Mouse (Mus musculus): ENCODE results near the gene Ggt6. TPM values are rescaled to one million over a fixed set of nuclear protein-coding genes. Genes with fewer than 3 reads are reported as not detected.

Ggt6 gene
- polyA plus RNA-seq, 1 experiment from 2014 or later = not detected

GRCm38 (mm10) chr11:72470004-72470403, 34.7 kb downstream of the Ggt6 start:
- WGBS = 73% methylated on average over 4 of the region's 4 CpGs
- H3K36me3 ChIP-seq (ENCODE audit: poor library complexity, severe bottlenecking) = peaks cover 4% of the 10 kb centered on the region; the same call in 1 of the 2 replicates
- H3K9ac ChIP-seq = no peak overlapping the region
- H3K4me3 ChIP-seq = no peak overlapping the region
- H3K27ac ChIP-seq = no peak overlapping the region
- ATAC-seq = no peak
- no peaks in the 10 kb centered on the region for H3K27me3 ChIP-seq
- peaks cover 12% of the 10 kb centered on the region for H3K4me1 ChIP-seq
- no peak overlapping the region for H3K4me2 ChIP-seq
- H3K9me3 ChIP-seq (replicated peaks) = no peaks in the 10 kb centered on the region

DNA sequence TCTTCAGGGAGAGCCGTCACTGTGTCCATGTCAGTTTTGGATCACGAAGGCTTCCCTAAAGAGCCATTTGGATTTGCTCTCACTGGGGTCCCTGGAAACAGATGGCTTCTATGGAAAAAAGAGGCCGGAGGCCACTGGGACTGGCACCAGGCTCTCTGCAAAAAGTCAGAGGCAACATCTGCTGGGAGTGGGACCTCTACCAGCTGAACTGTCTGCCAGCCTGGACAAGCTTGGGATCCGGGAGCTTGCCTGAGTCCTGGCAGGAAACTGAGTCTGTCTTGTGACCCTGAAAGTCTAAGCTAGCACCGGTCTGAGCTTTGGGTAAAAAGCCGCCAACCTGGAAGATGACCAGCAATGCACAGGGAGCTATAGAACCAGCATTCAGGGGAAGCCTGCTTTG, 36.1 kb downstream of the Ggt6 start:
- no peaks in the 10 kb centered on the region for H3K27me3 ChIP-seq
- H3K4me2 ChIP-seq = no peak overlapping the region
- H3K9me3 ChIP-seq (replicated peaks) = no peaks in the 10 kb centered on the region
- no peak overlapping the region for H3K4me3 ChIP-seq
- ATAC-seq = no peak
- peaks cover 10% of the 10 kb centered on the region for H3K4me1 ChIP-seq
- H3K9ac ChIP-seq = no peak overlapping the region
- 82% methylated on average over 6 of the region's 6 CpGs for WGBS
- peaks cover 4% of the 10 kb centered on the region; the same call in 1 of the 2 replicates for H3K36me3 ChIP-seq (ENCODE audit: poor library complexity, severe bottlenecking)
- H3K27ac ChIP-seq = no peak overlapping the region

DNA sequence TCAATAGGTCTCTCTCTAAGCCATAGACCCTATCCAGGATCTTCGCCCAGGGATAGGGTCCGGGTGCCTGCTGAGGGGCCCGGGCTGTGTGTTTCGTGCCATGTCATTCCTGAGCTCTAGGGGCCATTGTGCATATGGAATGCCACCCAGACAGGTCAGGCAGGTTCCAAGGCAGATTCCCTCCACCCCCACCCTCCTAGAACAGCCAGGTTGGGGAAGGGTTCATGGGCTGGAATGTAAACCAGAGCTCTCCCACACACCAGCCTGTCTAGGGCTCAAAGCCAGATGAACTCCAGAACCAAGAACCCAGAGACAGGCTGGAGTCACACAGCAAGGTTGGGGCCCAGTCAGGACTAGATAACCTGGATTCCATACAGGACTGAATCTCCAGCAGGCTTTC, 38.2 kb downstream of the Ggt6 start:
- Histone ChIP-seq H3K27me3 (no peaks in the 10 kb centered on the region), H3K4me2 (no peak overlapping the region), H3K27ac (no peak overlapping the region), H3K4me3 (no peak overlapping the region), H3K4me1 (peaks cover 10% of the 10 kb centered on the region), H3K36me3 (ENCODE audit: poor library complexity, severe bottlenecking) (peaks cover 4% of the 10 kb centered on the region; the same call in 1 of the 2 replicates), H3K9ac (no peak overlapping the region), H3K9me3 (replicated peaks) (no peaks in the 10 kb centered on the region)
- WGBS = 89% methylated on average over 4 of the region's 4 CpGs
- ATAC-seq = no peak

DNA sequence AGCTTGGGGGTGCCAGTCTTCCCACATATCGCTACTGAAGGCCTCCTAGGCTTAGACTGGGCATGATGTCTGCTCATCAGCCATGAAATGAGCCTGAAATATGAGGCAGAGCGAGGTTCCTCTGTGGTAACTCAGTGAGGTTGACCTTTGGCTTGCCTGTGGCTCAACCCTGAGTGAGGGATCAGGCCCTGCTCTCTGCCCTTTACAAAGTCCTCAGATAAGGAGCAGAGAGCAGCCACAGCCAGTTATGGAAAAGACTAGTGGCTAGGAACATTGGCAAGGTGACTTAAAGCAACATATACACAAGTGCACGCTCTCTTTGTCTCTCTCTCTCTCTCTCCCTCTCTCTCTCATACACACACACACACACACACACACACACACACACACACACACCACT, 39.6 kb downstream of the Ggt6 start:
- no peak overlapping the region for H3K9ac ChIP-seq
- peaks cover 4% of the 10 kb centered on the region; the same call in 1 of the 2 replicates for H3K36me3 ChIP-seq (ENCODE audit: poor library complexity, severe bottlenecking)
- no peaks in the 10 kb centered on the region for H3K9me3 ChIP-seq (replicated peaks)
- no peak for ATAC-seq
- H3K27ac ChIP-seq = no peak overlapping the region
- H3K27me3 ChIP-seq = no peaks in the 10 kb centered on the region
- H3K4me1 ChIP-seq = no peaks in the 10 kb centered on the region
- WGBS = 83% methylated on average over 3 of the region's 3 CpGs
- H3K4me3 ChIP-seq = no peak overlapping the region
- no peak overlapping the region for H3K4me2 ChIP-seq

DNA sequence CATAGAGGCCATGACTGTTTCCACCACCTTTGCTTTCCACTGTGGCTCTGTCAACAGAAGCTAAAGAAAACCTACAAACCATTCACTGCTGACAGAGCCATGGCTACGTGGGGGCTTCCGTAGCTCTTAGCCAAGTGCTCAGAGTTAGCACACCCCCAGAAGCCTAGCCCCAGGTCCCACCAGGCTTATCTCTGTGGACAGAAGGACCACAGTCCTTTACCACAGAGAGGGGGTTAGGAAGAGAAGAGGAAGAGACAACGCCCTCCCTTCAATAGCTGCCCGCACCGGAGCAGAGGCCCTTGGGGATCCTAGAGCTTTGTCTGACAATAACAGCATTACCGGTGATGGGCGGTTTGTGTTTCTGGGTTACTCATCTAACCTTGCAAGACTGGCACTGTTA, 40.1 kb downstream of the Ggt6 start:
- Histone ChIP-seq H3K36me3 (ENCODE audit: poor library complexity, severe bottlenecking) (peaks cover 4% of the 10 kb centered on the region; the same call in 1 of the 2 replicates), H3K4me3 (no peak overlapping the region), H3K27ac (no peak overlapping the region), H3K9me3 (replicated peaks) (no peaks in the 10 kb centered on the region), H3K4me2 (no peak overlapping the region), H3K4me1 (no peaks in the 10 kb centered on the region), H3K27me3 (no peaks in the 10 kb centered on the region), H3K9ac (no peak overlapping the region)
- ATAC-seq = no peak
- WGBS = 90% methylated on average over 7 of the region's 7 CpGs

- no peaks in the 10 kb centered on the region for H3K9me3 ChIP-seq (replicated peaks)
- ATAC-seq = no peak
- 84% methylated on average over 7 of the region's 7 CpGs for WGBS
These were observed 40.8 kb downstream of the Ggt6 start for GRCm38 (mm10) chr11:72476074-72476625.

GRCm38 (mm10) chr11:72477182-72477581, 41.9 kb downstream of the Ggt6 start:
- H3K27ac ChIP-seq = no peak overlapping the region
- WGBS = 42% methylated on average over 5 of the region's 5 CpGs
- no peaks in the 10 kb centered on the region for H3K9me3 ChIP-seq (replicated peaks)
- peaks cover 3% of the 10 kb centered on the region; the same call in 1 of the 2 replicates for H3K36me3 ChIP-seq (ENCODE audit: poor library complexity, severe bottlenecking)
- ATAC-seq = no peak
- H3K4me3 ChIP-seq = no peak overlapping the region
- H3K4me2 ChIP-seq = no peak overlapping the region
- H3K4me1 ChIP-seq = no peaks in the 10 kb centered on the region
- no peaks in the 10 kb centered on the region for H3K27me3 ChIP-seq
- H3K9ac ChIP-seq = no peak overlapping the region

More at GRCm38 (mm10) chr11:72476074-72476625, 40.8 kb downstream of the Ggt6 start:
- H3K27me3 ChIP-seq = no peaks in the 10 kb centered on the region
- no peak overlapping the region for H3K27ac ChIP-seq
- H3K4me2 ChIP-seq = no peak overlapping the region
- H3K4me1 ChIP-seq = no peaks in the 10 kb centered on the region
- H3K9ac ChIP-seq = no peak overlapping the region
- H3K4me3 ChIP-seq = no peak overlapping the region
- H3K36me3 ChIP-seq (ENCODE audit: poor library complexity, severe bottlenecking) = peaks cover 4% of the 10 kb centered on the region; the same call in 1 of the 2 replicates

DNA sequence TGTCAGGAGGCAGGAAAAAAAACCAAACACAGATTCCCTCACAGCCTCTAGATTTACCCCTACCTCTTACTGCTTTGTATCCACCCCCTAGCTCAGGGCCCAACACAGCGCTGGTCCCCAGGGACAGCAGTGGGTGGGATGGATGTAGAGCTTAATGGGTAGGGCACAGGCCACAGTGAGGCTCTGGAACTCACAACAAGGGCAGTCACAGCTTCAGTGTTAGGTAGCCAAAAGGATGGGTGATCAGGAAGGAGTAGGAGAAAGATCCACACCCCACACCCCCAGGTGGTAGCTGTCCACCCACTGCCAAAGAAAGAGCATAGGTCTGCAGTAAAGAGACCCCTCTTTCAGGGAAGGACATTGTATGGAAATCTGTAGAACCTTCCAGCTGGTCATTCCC, 42.3 kb downstream of the Ggt6 start:
- Histone ChIP-seq H3K4me2 (no peak overlapping the region), H3K27me3 (no peaks in the 10 kb centered on the region), H3K9me3 (replicated peaks) (no peaks in the 10 kb centered on the region), H3K9ac (no peak overlapping the region), H3K36me3 (ENCODE audit: poor library complexity, severe bottlenecking) (no peaks in the 10 kb centered on the region; the same call in 1 of the 2 replicates), H3K27ac (no peak overlapping the region), H3K4me1 (no peaks in the 10 kb centered on the region), H3K4me3 (no peak overlapping the region)
- WGBS = 89% methylated on average over 1 of the region's 1 CpGs
- ATAC-seq = no peak

- H3K9me3 ChIP-seq (replicated peaks) = no peaks in the 10 kb centered on the region
- no peak overlapping the region for H3K4me2 ChIP-seq
- H3K9ac ChIP-seq = no peak overlapping the region
- H3K4me3 ChIP-seq = no peak overlapping the region
- WGBS = 83% methylated on average over 5 of the region's 6 CpGs
- H3K36me3 ChIP-seq (ENCODE audit: poor library complexity, severe bottlenecking) = no peaks in the 10 kb centered on the region; the same call in 1 of the 2 replicates
- no peaks in the 10 kb centered on the region for H3K27me3 ChIP-seq
- ATAC-seq = no peak
- H3K27ac ChIP-seq = no peak overlapping the region
- H3K4me1 ChIP-seq = no peaks in the 10 kb centered on the region
These were observed 42.9 kb downstream of the Ggt6 start for GRCm38 (mm10) chr11:72478228-72478627.

GRCm38 (mm10) chr11:72479499-72479898, 44.2 kb downstream of the Ggt6 start:
- Histone ChIP-seq H3K4me3 (no peak overlapping the region), H3K9ac (no peak overlapping the region), H3K36me3 (ENCODE audit: poor library complexity, severe bottlenecking) (no peaks in the 10 kb centered on the region), H3K4me1 (no peaks in the 10 kb centered on the region), H3K4me2 (no peak overlapping the region), H3K27ac (no peak overlapping the region), H3K27me3 (no peaks in the 10 kb centered on the region), H3K9me3 (replicated peaks) (no peaks in the 10 kb centered on the region)
- WGBS = 87% methylated on average over 2 of the region's 2 CpGs
- ATAC-seq = no peak

DNA sequence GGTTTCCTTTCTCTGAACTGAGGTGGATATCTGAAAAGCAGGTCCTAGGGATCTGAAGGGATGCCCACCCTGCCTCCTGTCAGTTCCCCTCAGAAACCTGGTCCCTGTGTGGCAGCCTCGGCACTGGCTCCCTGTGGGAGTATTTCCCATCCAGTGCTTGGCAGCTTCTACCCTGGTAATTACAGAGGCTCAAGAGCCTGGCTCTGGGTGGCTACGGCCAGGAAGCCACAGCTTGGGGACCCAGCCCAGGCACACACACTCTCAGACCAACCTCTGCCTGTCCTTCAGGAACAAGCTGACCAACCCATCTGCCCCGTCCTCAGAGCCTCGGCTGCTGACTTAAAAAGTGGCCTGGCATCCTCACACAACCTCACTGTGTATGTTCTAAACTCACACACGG, 46.0 kb downstream of the Ggt6 start:
- Histone ChIP-seq H3K27me3 (no peaks in the 10 kb centered on the region), H3K4me3 (no peak overlapping the region), H3K4me1 (peaks cover 12% of the 10 kb centered on the region), H3K9ac (no peak overlapping the region), H3K36me3 (ENCODE audit: poor library complexity, severe bottlenecking) (no peaks in the 10 kb centered on the region), H3K9me3 (replicated peaks) (no peaks in the 10 kb centered on the region), H3K27ac (no peak overlapping the region), H3K4me2 (no peak overlapping the region)
- WGBS = 78% methylated on average over 5 of the region's 5 CpGs
- ATAC-seq = no peak

- H3K9ac ChIP-seq = no peak overlapping the region
- peaks cover 1% of the 10 kb centered on the region; the same call in 1 of the 2 replicates for H3K27me3 ChIP-seq
- 86% methylated on average over 4 of the region's 4 CpGs for WGBS
- no peak overlapping the region for H3K27ac ChIP-seq
- H3K4me3 ChIP-seq = no peak overlapping the region
- no peaks in the 10 kb centered on the region for H3K9me3 ChIP-seq (replicated peaks)
- H3K4me1 ChIP-seq = peaks cover 13% of the 10 kb centered on the region
- ATAC-seq = no peak
- no peaks in the 10 kb centered on the region for H3K36me3 ChIP-seq (ENCODE audit: poor library complexity, severe bottlenecking)
- no peak overlapping the region for H3K4me2 ChIP-seq
These were observed 46.6 kb downstream of the Ggt6 start for GRCm38 (mm10) chr11:72481952-72482351.

DNA sequence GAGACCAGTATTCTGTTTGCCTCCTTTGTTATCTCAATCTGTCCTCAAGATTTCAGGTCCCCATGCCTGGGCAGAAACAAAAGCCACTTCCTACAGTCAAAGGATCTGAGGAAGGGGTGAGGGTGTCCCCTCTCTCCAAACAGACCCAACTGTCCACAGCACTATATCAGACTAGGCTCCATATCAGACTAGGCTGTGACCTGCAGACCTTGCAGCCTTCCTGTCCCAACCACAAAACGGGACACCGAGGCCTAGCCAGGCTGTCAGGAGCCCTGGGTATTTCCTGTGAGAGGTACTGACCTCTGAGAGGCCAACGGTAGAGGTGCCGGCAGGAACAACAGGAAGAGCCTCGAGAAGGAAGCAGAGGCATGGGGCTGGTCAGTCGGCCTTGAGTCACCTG, 49.2 kb downstream of the Ggt6 start:
- no peak overlapping the region for H3K4me3 ChIP-seq
- H3K4me2 ChIP-seq = no peak overlapping the region
- H3K36me3 ChIP-seq (ENCODE audit: poor library complexity, severe bottlenecking) = no peaks in the 10 kb centered on the region
- no peak for ATAC-seq
- no peak overlapping the region for H3K27ac ChIP-seq
- 73% methylated on average over 6 of the region's 6 CpGs for WGBS
- H3K9ac ChIP-seq = no peak overlapping the region
- no peaks in the 10 kb centered on the region for H3K9me3 ChIP-seq (replicated peaks)
- H3K4me1 ChIP-seq = peaks cover 34% of the 10 kb centered on the region
- peaks cover 25% of the 10 kb centered on the region for H3K27me3 ChIP-seq

Data from forebrain, embryonic 13.5 days (tissue).